Mouse (Mus musculus) hindbrain, embryonic 10.5 days (tissue): Measurements from ENCODE around the gene Eya3. TPM values are rescaled to one million over a fixed set of nuclear protein-coding genes. Genes with fewer than 3 reads are reported as not detected.
"Not testable (repeated sequence)": the region's sequence is repeated elsewhere in the genome, so short reads cannot be mapped to it uniquely, and the experiment has no call there.

Experiments used
- DNase-seq: peaks from one replicate; pipeline ENCODE4 v3.0.0-alpha.2; 2017; ENCODE audit warnings: low spot score
- H3K27ac ChIP-seq: fragments of 300-500 bp; sonication (generic); 2 replicates; pipeline ENCODE4 v1.5.1; 2016; ENCODE audit warnings: mild to moderate bottlenecking, moderate library complexity
- H3K27me3 ChIP-seq: fragments of 300-500 bp; sonication (generic); 2 replicates; pipeline ENCODE4 v1.6.1; 2016; ENCODE audit warnings: mild to moderate bottlenecking; ENCODE audit not compliant: poor library complexity, insufficient read depth, severe bottlenecking
- H3K36me3 ChIP-seq: fragments of 300-500 bp; sonication (generic); 2 replicates; pipeline ENCODE4 v1.6.1; 2016; ENCODE audit warnings: mild to moderate bottlenecking, moderate library complexity
- H3K4me1 ChIP-seq: fragments of 300-500 bp; sonication (generic); replicated peaks from 2 replicates; pipeline ENCODE4 v1.6.1; 2016; ENCODE audit warnings: mild to moderate bottlenecking
- H3K4me3 ChIP-seq: fragments of 300-500 bp; sonication (generic); 2 replicates; pipeline ENCODE4 v1.5.1; 2016; ENCODE audit warnings: mild to moderate bottlenecking, moderate library complexity
- H3K9me3 ChIP-seq: fragments of 300-500 bp; sonication (generic); 2 replicates; pipeline ENCODE4 v1.6.1; 2016; ENCODE audit warnings: mild to moderate bottlenecking, moderate library complexity
- WGBS: fragments of 180-500 bp; shearing (Covaris S2); methylation state at CpG from one replicate; pipeline ENCODE4 v1.1.7; 2016; 5-methylcytosine and 5-hydroxymethylcytosine counted together
- polyA plus RNA-seq: library from polyadenylated mRNA; unstranded; fragments of >200 nt; fragmentation: Nextera tagmentation; extraction: Ambion mirVana; gene quantifications from 2 replicates; pipeline ENCODE4 v1.2.1, GENCODE M21; 2016

The Eya3 gene
- polyA plus RNA-seq, 1 experiment from 2014 or later = 24.2 TPM

GRCm38 (mm10) chr4:132732148-132732684 is 93.4 kb downstream of the Eya3 start, which contains the start of gene Xkr8:
Xkr8 (minus strand) TSS chr4:132732546.
- 3% methylated on average over 34 of the region's 34 CpGs for WGBS
- DNase-seq = peak; percentile 89

GRCm38 (mm10) chr4:132733071-132733770 is 94.4 kb downstream of the Eya3 start:
- peaks cover 24% of the 10 kb centered on the region for H3K4me1 ChIP-seq
- H3K4me3 ChIP-seq = no peak overlapping the region
- 92% methylated on average over 25 of the region's 25 CpGs for WGBS

More at GRCm38 (mm10) chr4:132732148-132732684, 93.4 kb downstream of the Eya3 start, which contains the start of gene Xkr8:
- Histone ChIP-seq H3K27me3 (no peaks in the 10 kb centered on the region), H3K9me3 (no peaks in the 10 kb centered on the region), H3K36me3 (peaks cover 12% of the 10 kb centered on the region), H3K27ac (peak within 1 kb of the TSS; percentile 73), H3K4me1 (peaks cover 24% of the 10 kb centered on the region), H3K4me3 (peak within 1 kb of the TSS; percentile 65)

GRCm38 (mm10) chr4:132734766-132735165 is 96.0 kb downstream of the Eya3 start:
- Histone ChIP-seq H3K36me3 (0 out of 2 replicates have a peak, but pooled peaks cover under 1% of the 10 kb centered on the region), H3K4me3 (no peak overlapping the region), H3K27me3 (no peaks in the 10 kb centered on the region), H3K9me3 (no peaks in the 10 kb centered on the region), H3K4me1 (peaks cover 24% of the 10 kb centered on the region), H3K27ac (no peak overlapping the region)
- no peak for DNase-seq
- 89% methylated on average over 2 of the region's 2 CpGs for WGBS

More at GRCm38 (mm10) chr4:132733071-132733770, 94.4 kb downstream of the Eya3 start:
- Histone ChIP-seq H3K36me3 (0 out of 2 replicates have a peak, but pooled peaks cover 4% of the 10 kb centered on the region), H3K27ac (0 out of 2 replicates have a peak overlapping the region, but pooled peaks have one; percentile 73), H3K27me3 (no peaks in the 10 kb centered on the region), H3K9me3 (no peaks in the 10 kb centered on the region)
- no peak for DNase-seq

GRCm38 (mm10) chr4:132735389-132735788 is 96.6 kb downstream of the Eya3 start:
- peaks cover 24% of the 10 kb centered on the region for H3K4me1 ChIP-seq
- no peak overlapping the region for H3K4me3 ChIP-seq
- no peaks in the 10 kb centered on the region for H3K9me3 ChIP-seq
- no peak for DNase-seq
- H3K27me3 ChIP-seq = no peaks in the 10 kb centered on the region
- no peaks in the 10 kb centered on the region for H3K36me3 ChIP-seq
- H3K27ac ChIP-seq = no peak overlapping the region
- 87% methylated on average over 2 of the region's 2 CpGs for WGBS

GRCm38 (mm10) chr4:132735894-132736293 is 97.1 kb downstream of the Eya3 start:
- WGBS = 61% methylated on average over 3 of the region's 3 CpGs

GRCm38 (mm10) chr4:132737154-132737553 is 98.4 kb downstream of the Eya3 start:
- H3K36me3 ChIP-seq, H3K4me3 ChIP-seq, DNase-seq, H3K27me3 ChIP-seq, H3K27ac ChIP-seq, H3K9me3 ChIP-seq: not testable (repeated sequence)
- H3K4me1 ChIP-seq = peaks cover 11% of the 10 kb centered on the region
- 90% methylated on average over 9 of the region's 9 CpGs for WGBS

More at GRCm38 (mm10) chr4:132735894-132736293, 97.1 kb downstream of the Eya3 start:
- Histone ChIP-seq H3K9me3 (no peaks in the 10 kb centered on the region), H3K27me3 (no peaks in the 10 kb centered on the region), H3K27ac (no peak overlapping the region), H3K4me1 (peaks cover 24% of the 10 kb centered on the region), H3K36me3 (no peaks in the 10 kb centered on the region), H3K4me3 (no peak overlapping the region)
- no peak for DNase-seq

GRCm38 (mm10) chr4:132741491-132741890 is 102.7 kb downstream of the Eya3 start:
- DNase-seq = no peak
- Histone ChIP-seq H3K27ac (no peak overlapping the region), H3K36me3 (no peaks in the 10 kb centered on the region), H3K27me3 (no peaks in the 10 kb centered on the region), H3K4me3 (no peak overlapping the region), H3K4me1 (no peaks in the 10 kb centered on the region), H3K9me3 (no peaks in the 10 kb centered on the region)
- 92% methylated on average over 7 of the region's 7 CpGs for WGBS

- 84% methylated on average over 11 of the region's 11 CpGs for WGBS
- Histone ChIP-seq H3K36me3 (no peaks in the 10 kb centered on the region), H3K9me3 (no peaks in the 10 kb centered on the region), H3K4me3 (no peak overlapping the region), H3K27ac (no peak overlapping the region), H3K4me1 (no peaks in the 10 kb centered on the region), H3K27me3 (no peaks in the 10 kb centered on the region)
- DNase-seq = no peak
Measured at GRCm38 (mm10) chr4:132743992-132744911, 105.5 kb downstream of the Eya3 start.

GRCm38 (mm10) chr4:132746911-132747517 is 108.2 kb downstream of the Eya3 start:
- H3K27me3 ChIP-seq = no peaks in the 10 kb centered on the region
- DNase-seq = no peak
- H3K27ac ChIP-seq = no peak overlapping the region
- no peaks in the 10 kb centered on the region for H3K9me3 ChIP-seq
- H3K4me3 ChIP-seq = no peak overlapping the region
- H3K4me1 ChIP-seq = no peaks in the 10 kb centered on the region
- WGBS = 87% methylated on average over 9 of the region's 9 CpGs
- H3K36me3 ChIP-seq = no peaks in the 10 kb centered on the region

GRCm38 (mm10) chr4:132747664-132748259 is 109.0 kb downstream of the Eya3 start:
- Histone ChIP-seq H3K4me1 (0 out of 2 replicates have a peak, but pooled peaks cover 4% of the 10 kb centered on the region), H3K36me3 (no peaks in the 10 kb centered on the region), H3K27me3 (no peaks in the 10 kb centered on the region), H3K27ac (no peak overlapping the region), H3K9me3 (no peaks in the 10 kb centered on the region), H3K4me3 (no peak overlapping the region)
- WGBS = 71% methylated on average over 9 of the region's 9 CpGs
- DNase-seq = no peak

- Histone ChIP-seq H3K27me3 (no peaks in the 10 kb centered on the region), H3K9me3 (no peaks in the 10 kb centered on the region), H3K27ac (no peak overlapping the region), H3K4me1 (0 out of 2 replicates have a peak, but pooled peaks cover 4% of the 10 kb centered on the region), H3K4me3 (no peak overlapping the region), H3K36me3 (no peaks in the 10 kb centered on the region)
- DNase-seq = no peak
- 95% methylated on average over 4 of the region's 4 CpGs for WGBS
Measured at GRCm38 (mm10) chr4:132748778-132749177, 110.0 kb downstream of the Eya3 start.
